Mouse (Mus musculus): ENCODE measurements around the gene Pdia5.

DNA sequence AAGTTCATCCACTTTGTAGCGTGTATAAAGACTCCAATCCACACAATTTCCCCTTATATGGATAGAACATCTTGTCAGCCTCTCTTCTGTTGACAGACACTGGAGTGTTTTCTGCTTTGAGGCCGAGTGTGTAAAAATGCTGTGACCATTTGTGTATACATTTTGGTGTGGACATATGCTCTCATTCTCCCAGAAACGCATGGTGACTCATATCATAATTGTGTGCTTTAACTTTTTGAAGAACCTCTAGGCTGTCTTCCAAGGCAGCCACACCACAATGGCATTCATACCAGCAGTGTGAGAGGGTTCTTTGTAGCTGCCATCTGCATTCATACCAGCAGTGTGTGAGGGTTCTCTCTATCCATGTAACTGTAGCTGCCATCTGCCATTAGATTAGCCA lies 105.0 kb downstream of the Pdia5 start:
- no peak for TF ChIP-seq CTCF (IDR thresholded peaks at IDR 0.05; ENCODE audit: low read depth, low read length)
- TF ChIP-seq POLR2A (IDR thresholded peaks at IDR 0.05; ENCODE audit: insufficient read depth, low read length) = no peak
- TF ChIP-seq EP300 (IDR thresholded peaks at IDR 0.05; ENCODE audit: insufficient read depth, low read depth, low read length) = no peak
